Mouse (Mus musculus): ENCODE measurements at regions not wholly inside any gene's neighbourhood (a gene's known extent, or its start where the extent isn't known, plus 50 kb on each side); places are given as distances from the start of the nearest gene placed in this dataset.

GRCm38 (mm10) chr13:97494770-97495169, 253.9 kb downstream of the Enc1 start:
- no peak for TF ChIP-seq CTCF (IDR thresholded peaks at IDR 0.05; ENCODE audit: control insufficient read depth, insufficient read depth, insufficient replicate concordance, low read depth, low read length)
- no peak for TF ChIP-seq POLR2A (IDR thresholded peaks at IDR 0.05; ENCODE audit: control insufficient read depth, low read depth, low read length)
